Mouse (Mus musculus) MEL (cell line): ENCODE results near the gene Ebp.

Experiments
- CHD2 ChIP-seq: IDR thresholded peaks from 2 replicates; pipeline ENCODE4 v1.6.1; 2011; ENCODE audit warnings: low read length, improper control_type of control experiment
- CTCF ChIP-seq, 3 experiments: IDR thresholded peaks in 2 of 3; conservative IDR thresholded peaks in 1 of 3; 2 replicates each; pipeline ENCODE4 v1.5.1; 2011 to 2012; ENCODE audit warnings: low read length in 3 of 3, low read depth in 2 of 3, mild to moderate bottlenecking in 2 of 3, improper control_type of control experiment in 1 of 3, inconsistent platforms in 1 of 3, mixed read lengths in 1 of 3, moderate library complexity in 1 of 3; ENCODE audit not compliant: control insufficient read depth in 1 of 3, insufficient read depth in 1 of 3, poor library complexity in 1 of 3, severe bottlenecking in 1 of 3
- GABPA ChIP-seq: IDR thresholded peaks from 2 replicates; pipeline ENCODE4 v1.6.1; 2012; ENCODE audit warnings: low read depth, mild to moderate bottlenecking, inconsistent platforms, low read length, improper control_type of control experiment, moderate library complexity
- NRF1 ChIP-seq: IDR thresholded peaks from 2 replicates; pipeline ENCODE4 v1.6.1; 2014; ENCODE audit warnings: low read depth, mild to moderate bottlenecking, inconsistent platforms, low read length, improper control_type of control experiment, moderate library complexity; ENCODE audit not compliant: poor library complexity, insufficient read depth, severe bottlenecking
- POLR2A ChIP-seq, 2 experiments: IDR thresholded peaks; 2 replicates each; pipeline ENCODE4 v1.6.1; 2011 to 2012; ENCODE audit warnings: low read length in 2 of 2, mild to moderate bottlenecking in 2 of 2, control low read depth in 1 of 2, improper control_type of control experiment in 1 of 2, low read depth in 1 of 2, moderate library complexity in 1 of 2; ENCODE audit not compliant: control insufficient read depth in 1 of 2, insufficient read depth in 1 of 2, poor library complexity in 1 of 2
- RCOR1 ChIP-seq: IDR thresholded peaks from 2 replicates; pipeline ENCODE4 v1.6.1; 2012; ENCODE audit warnings: low read depth, mild to moderate bottlenecking, inconsistent platforms, low read length, improper control_type of control experiment
- TCF12 ChIP-seq: IDR thresholded peaks from 2 replicates; pipeline ENCODE4 v1.6.1; 2014; ENCODE audit warnings: low read depth, mild to moderate bottlenecking, inconsistent platforms, low read length, improper control_type of control experiment, moderate library complexity
- ZC3H11A ChIP-seq: IDR thresholded peaks from 2 replicates; pipeline ENCODE4 v1.6.1; 2012; ENCODE audit warnings: low read depth, mild to moderate bottlenecking, inconsistent platforms, low read length, improper control_type of control experiment

DNA sequence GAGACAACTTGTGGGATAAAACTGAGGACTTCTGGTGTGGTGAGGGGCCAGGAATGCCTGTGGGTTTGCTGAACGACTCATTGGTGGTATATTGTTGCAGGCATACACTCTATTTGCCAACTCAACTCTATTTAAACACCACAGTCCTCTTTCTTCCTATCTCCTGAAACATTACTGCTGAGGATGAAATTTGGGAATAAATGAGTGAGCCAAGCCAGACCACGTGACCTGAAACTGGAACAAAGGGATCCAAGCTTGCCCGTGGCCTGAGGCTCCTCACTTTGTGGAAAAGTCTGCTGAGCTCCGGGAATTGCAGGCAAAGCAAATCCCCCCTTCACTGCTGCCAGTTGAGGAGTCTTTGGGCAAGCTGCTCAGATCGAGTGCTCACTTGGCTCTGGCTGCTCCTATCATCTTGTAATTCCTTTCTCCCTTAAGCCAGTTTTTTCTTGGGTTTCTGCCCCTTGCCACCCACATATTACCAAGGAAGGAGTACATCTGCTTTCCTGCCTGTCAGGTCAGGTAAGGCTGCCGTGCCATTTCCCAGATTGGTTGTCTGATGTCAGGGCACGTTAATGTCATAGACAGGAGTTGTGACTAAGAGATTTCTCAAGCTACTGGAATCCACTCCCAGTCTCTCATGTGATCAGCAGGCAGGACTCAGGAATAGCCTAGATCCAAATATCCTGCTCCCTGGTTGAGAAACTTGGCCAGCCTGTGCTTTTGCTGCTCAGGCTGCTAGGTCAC is 29.5 kb upstream of the Ebp start:
- no peak for TF ChIP-seq GABPA
- no peak for TF ChIP-seq POLR2A (IDR thresholded peaks at IDR 0.05; ENCODE audit: control insufficient read depth in 1 of 2, insufficient read depth in 1 of 2, low read depth in 1 of 2, low read length in 2 of 2, poor library complexity in 1 of 2)
- TF ChIP-seq TCF12 = no peak
- TF ChIP-seq ZC3H11A = no peak
- no peak for TF ChIP-seq CTCF (IDR thresholded peaks at IDR 0.05 in 2 of 3, conservative IDR thresholded peaks at IDR 0.05 in 1 of 3; ENCODE audit: control insufficient read depth in 1 of 3, insufficient read depth in 1 of 3, low read depth in 2 of 3, low read length in 3 of 3, poor library complexity in 1 of 3, severe bottlenecking in 1 of 3)
- no peak for TF ChIP-seq CHD2
- TF ChIP-seq NRF1 = no peak
- TF ChIP-seq RCOR1 = no peak
